9 mouse cellular contexts compared by ENCODE assay signal in genomic region chr1:188660882-188661281, GRCm38 (mm10).
DNase-seq lines count a peak whose midpoint lies in the region; ATAC-seq lines count a peak whose summit lies in the region.
"Had no signal": no experiment of that assay in that cellular context is flagged by ENCODE, and none has a peak within 500 bp of the region (broad histone marks: within the 10 kb centered on the region; RNA-seq: fewer than 3 reads in every experiment).

No protein-coding gene starts in this region.

- H3K36me3 ChIP-seq in heart, embryonic 13.5 days, result no peaks in the 10 kb centered on the region
- no peaks in the 10 kb centered on the region for H3K36me3 ChIP-seq in limb, embryonic 11.5 days (ENCODE audit: control insufficient read depth, insufficient read depth, low read length)
- H3K36me3 ChIP-seq in stomach, embryonic 15.5 days, result no peaks in the 10 kb centered on the region

- DNase-seq in Muller cell, postnatal 12 days (ENCODE audit: inconsistent ontology term), result peak; percentile 48
- peak; percentile 66 for DNase-seq in embryo, embryonic 10.5 days (ENCODE audit: low spot score)
- peak; percentile 62 for DNase-seq in limb, embryonic 11.5 days (ENCODE audit: low spot score)
- no peak for DNase-seq in cerebellum, postnatal 4 days (ENCODE audit: low spot score in 2 of 2)
- DNase-seq in urinary bladder, adult 2 months (ENCODE audit: low spot score), result no peak

- H3K9me3 ChIP-seq in heart, embryonic 13.5 days, result no peaks in the 10 kb centered on the region
- H3K9me3 ChIP-seq in limb, embryonic 11.5 days (ENCODE audit: control insufficient read depth, low read length), result no peaks in the 10 kb centered on the region
- no peaks in the 10 kb centered on the region for H3K9me3 ChIP-seq in stomach, embryonic 15.5 days

- WGBS in heart, embryonic 13.5 days, result 4% methylated on average over 8 of the region's 8 CpGs
- 0% methylated on average over 8 of the region's 8 CpGs for WGBS in limb, embryonic 11.5 days
- 8% methylated on average over 8 of the region's 8 CpGs for WGBS in stomach, embryonic 15.5 days

- H3K9ac ChIP-seq in heart, embryonic 13.5 days, result peak overlapping the region; percentile 76
- H3K9ac ChIP-seq in limb, embryonic 11.5 days (ENCODE audit: low read length), result peak overlapping the region; percentile 37; the same call in 1 of the 2 replicates
- H3K9ac ChIP-seq in stomach, embryonic 15.5 days, result no peak overlapping the region
- H3K9ac ChIP-seq: liver, embryonic 14.5 days had no signal

- peak overlapping the region; percentile 50 for H3K4me3 ChIP-seq in heart, embryonic 13.5 days
- H3K4me3 ChIP-seq in limb, embryonic 11.5 days (ENCODE audit: low read depth, low read length), result peak overlapping the region; percentile 11; the same call in 1 of the 2 replicates
- peak overlapping the region; percentile 11; the same call in 1 of the 2 replicates for H3K4me3 ChIP-seq in stomach, embryonic 15.5 days (replicated peaks)

- peak overlapping the region; percentile 71 for H3K4me2 ChIP-seq in heart, embryonic 13.5 days
- peak overlapping the region; percentile 43 for H3K4me2 ChIP-seq in limb, embryonic 11.5 days (ENCODE audit: low read depth, severe bottlenecking)
- peak overlapping the region; percentile 31 for H3K4me2 ChIP-seq in stomach, embryonic 15.5 days

- H3K4me1 ChIP-seq in heart, embryonic 13.5 days, result peaks cover 22% of the 10 kb centered on the region
- peaks cover 8% of the 10 kb centered on the region; the same call in 1 of the 2 replicates for H3K4me1 ChIP-seq in limb, embryonic 11.5 days (ENCODE audit: control insufficient read depth, insufficient read depth, low read length)
- no peaks in the 10 kb centered on the region for H3K4me1 ChIP-seq in stomach, embryonic 15.5 days

- ATAC-seq in heart, embryonic 13.5 days (ENCODE audit: extremely low read depth, insufficient number of reproducible peaks, low FRiP score, low TSS enrichment), result no peak
- 0 out of 2 replicates have a peak, but pooled peaks have one; percentile 9 for ATAC-seq in limb, embryonic 11.5 days (ENCODE audit: insufficient number of reproducible peaks, low FRiP score, low TSS enrichment, low read depth)
- ATAC-seq in stomach, embryonic 15.5 days (ENCODE audit: insufficient read depth, low FRiP score, low read depth), result no peak
- ATAC-seq in activated CD4-positive, CD25-positive, alpha-beta regulatory T cell, adult 4 months, result no peak

- H3K27ac ChIP-seq in heart, embryonic 13.5 days (replicated peaks), result peak overlapping the region; percentile 29; the same call in 1 of the 2 replicates
- 0 out of 2 replicates have a peak overlapping the region, but pooled peaks have one; percentile 30 for H3K27ac ChIP-seq in limb, embryonic 11.5 days (replicated peaks; ENCODE audit: low read depth, low read length)
- H3K27ac ChIP-seq in stomach, embryonic 15.5 days, result no peak overlapping the region
- H3K27ac ChIP-seq: liver, embryonic 14.5 days had no signal

- H3K27me3 ChIP-seq in heart, embryonic 13.5 days (replicated peaks), result no peaks in the 10 kb centered on the region
- H3K27me3 ChIP-seq in limb, embryonic 11.5 days (ENCODE audit: control insufficient read depth, insufficient read depth, low read length), result no peaks in the 10 kb centered on the region
- no peaks in the 10 kb centered on the region for H3K27me3 ChIP-seq in stomach, embryonic 15.5 days (replicated peaks)

Comparison
In these comparisons a context has a peak if more than half of its experiments do, and no peak if none do; other contexts are left out.
1. DNase-seq: peak in Muller cell, postnatal 12 days (single experiment), embryo, embryonic 10.5 days (single experiment) and limb, embryonic 11.5 days (single experiment); none in cerebellum, postnatal 4 days (0 of 2) and urinary bladder, adult 2 months (single experiment).
2. Peak in every context shown above with its lines, with median percentiles within 50 percentile points of each other: H3K4me2 ChIP-seq and H3K4me3 ChIP-seq.